Mouse (Mus musculus) ES-E14 (cell line): Measurements from ENCODE around the gene Irak2.

Experiments
- CHD2 ChIP-seq: IDR thresholded peaks from 2 replicates; pipeline ENCODE4 v1.6.1; 2014; ENCODE audit warnings: mild to moderate bottlenecking, low read depth, low read length, inconsistent platforms
- HCFC1 ChIP-seq: IDR thresholded peaks from 2 replicates; pipeline ENCODE4 v1.6.1; 2012; ENCODE audit warnings: low read length, inconsistent platforms, borderline replicate concordance; ENCODE audit not compliant: insufficient read depth
- MAFK ChIP-seq: IDR thresholded peaks from 2 replicates; pipeline ENCODE4 v1.6.1; 2014; ENCODE audit warnings: mild to moderate bottlenecking, low read depth, low read length, inconsistent platforms; ENCODE audit not compliant: insufficient read depth
- ZC3H11A ChIP-seq: IDR thresholded peaks from 2 replicates; pipeline ENCODE4 v1.6.1; 2012; ENCODE audit warnings: low read depth, mild to moderate bottlenecking, inconsistent platforms, low read length, borderline replicate concordance
- ZNF384 ChIP-seq: IDR thresholded peaks from 2 replicates; pipeline ENCODE4 v1.6.1; 2012; ENCODE audit warnings: low read depth, low read length, inconsistent platforms

GRCm38 (mm10) chr6:113712718-113713117 lies 74.5 kb downstream of the Irak2 start:
- TF ChIP-seq CHD2 (no peak), ZC3H11A (no peak), MAFK (no peak), ZNF384 (no peak), HCFC1 (no peak)
